Mouse (Mus musculus) kidney, postnatal 0 days (tissue): ENCODE measurements at regions not wholly inside any gene's neighbourhood (a gene's known extent, or its start where the extent isn't known, plus 50 kb on each side); places are given as distances from the start of the nearest gene placed in this dataset.

Source experiments
- ATAC-seq: fragments of 200-750 bp; cut with Nextera tagmentation; replicated peaks from 2 replicates; pipeline ENCODE4 v1.8.0; 2017; ENCODE audit warnings: low read depth, moderate number of reproducible peaks, moderate TSS enrichment, moderate library complexity; ENCODE audit not compliant: low FRiP score
- DNase-seq: peaks from one replicate; pipeline ENCODE4 v3.0.0-alpha.2; 2016; ENCODE audit warnings: low spot score
- H3K27ac ChIP-seq: fragments of 300-500 bp; sonication (generic); 2 replicates; pipeline ENCODE4 v1.5.1; 2014; ENCODE audit warnings: mild to moderate bottlenecking
- H3K27me3 ChIP-seq: fragments of 300-500 bp; sonication (generic); 2 replicates; pipeline ENCODE4 v1.6.1; 2014; ENCODE audit warnings: low read length, mixed read lengths; ENCODE audit not compliant: insufficient read depth
- H3K36me3 ChIP-seq: fragments of 300-500 bp; sonication (generic); 2 replicates; pipeline ENCODE4 v1.6.1; 2014; ENCODE audit warnings: low read length, mixed read lengths; ENCODE audit not compliant: insufficient read depth
- H3K4me1 ChIP-seq: fragments of 300-500 bp; sonication (generic); replicated peaks from 2 replicates; pipeline ENCODE4 v1.6.1; 2014; ENCODE audit warnings: antibody characterized with exemption, low read length, mixed read lengths; ENCODE audit not compliant: insufficient read depth
- H3K4me2 ChIP-seq: fragments of 300-500 bp; sonication (generic); 2 replicates; pipeline ENCODE4 v1.6.1; 2014; ENCODE audit warnings: mild to moderate bottlenecking, low read length, moderate library complexity, mixed read lengths
- H3K4me3 ChIP-seq: fragments of 300-500 bp; sonication (generic); replicated peaks from 2 replicates; pipeline ENCODE4 v1.5.1; 2014; ENCODE audit warnings: low read depth, low read length
- H3K9ac ChIP-seq: fragments of 300-500 bp; sonication (generic); 2 replicates; pipeline ENCODE4 v1.6.1; 2014; ENCODE audit warnings: low read depth, low read length
- H3K9me3 ChIP-seq: fragments of 300-500 bp; sonication (generic); replicated peaks from 2 replicates; pipeline ENCODE4 v1.6.1; 2016; ENCODE audit warnings: low read length, inconsistent platforms, mixed read lengths
- CTCF ChIP-seq: IDR thresholded peaks from 2 replicates; pipeline ENCODE4 v1.5.1; 2016; ENCODE audit warnings: antibody characterized with exemption, low read depth, mild to moderate bottlenecking, moderate library complexity
- WGBS: fragments of 180-500 bp; shearing (Covaris S2); extraction: QIAGEN DNeasy Blood & Tissue Kit; methylation state at CpG from one replicate; pipeline ENCODE4 v1.1.7; 2014; 5-methylcytosine and 5-hydroxymethylcytosine counted together

DNA sequence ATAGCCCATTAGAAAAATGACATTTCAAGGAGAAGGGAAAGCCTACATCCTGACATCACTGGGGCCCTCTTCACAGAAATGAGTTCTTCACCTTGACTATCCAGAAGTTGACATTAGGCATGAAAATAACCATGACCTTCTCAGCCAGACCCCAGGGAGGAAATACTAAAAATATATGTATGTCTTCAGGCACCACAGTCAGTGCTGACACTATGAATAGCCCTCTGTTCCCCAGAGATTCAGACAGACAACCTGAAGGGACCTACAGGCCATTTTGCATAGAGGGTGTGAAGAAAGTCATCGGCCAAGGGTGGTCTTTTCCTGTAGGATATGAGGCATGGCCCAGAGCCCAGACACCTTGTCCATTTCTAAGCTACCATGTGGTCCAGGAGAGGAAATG, 101.3 kb downstream of the Tmem215 start:
- no peak for TF ChIP-seq CTCF
- Histone ChIP-seq H3K9ac (no peak overlapping the region), H3K27ac (no peak overlapping the region), H3K9me3 (no peaks in the 10 kb centered on the region), H3K4me2 (no peak overlapping the region), H3K4me1 (no peaks in the 10 kb centered on the region), H3K27me3 (no peaks in the 10 kb centered on the region), H3K4me3 (no peak overlapping the region), H3K36me3 (no peaks in the 10 kb centered on the region)
- ATAC-seq, result no peak
- 76% methylated on average over 1 of the region's 1 CpGs for WGBS
- no peak for DNase-seq

DNA sequence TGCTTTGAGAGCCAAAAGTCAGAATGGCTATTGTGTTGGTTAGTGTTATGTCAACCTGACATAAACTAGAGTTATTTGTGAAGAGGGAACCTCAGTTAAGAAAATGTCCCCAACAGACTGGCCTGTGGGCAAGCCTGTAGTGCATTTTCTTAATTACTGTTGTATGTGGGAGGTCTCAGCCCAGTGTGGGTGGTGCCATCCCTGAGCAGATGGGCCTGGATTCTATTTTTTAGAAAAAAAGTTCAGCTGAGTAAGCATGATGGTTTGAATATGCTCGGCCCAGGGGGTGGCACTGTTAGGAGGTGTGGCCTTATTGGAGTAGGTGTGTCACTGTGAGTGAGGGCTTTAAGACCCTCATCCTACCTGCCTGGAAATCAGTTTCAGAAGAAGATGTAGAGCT, 104.0 kb downstream of the Tmem215 start:
- H3K4me1 ChIP-seq, result no peaks in the 10 kb centered on the region
- 58% methylated on average over 1 of the region's 1 CpGs for WGBS
- no peaks in the 10 kb centered on the region for H3K36me3 ChIP-seq
- no peak overlapping the region for H3K4me3 ChIP-seq
- ATAC-seq (no peak), DNase-seq (no peak)
- H3K4me2 ChIP-seq, result no peak overlapping the region
- H3K9me3 ChIP-seq, result no peaks in the 10 kb centered on the region
- TF ChIP-seq CTCF, result no peak
- H3K27me3 ChIP-seq, result no peaks in the 10 kb centered on the region
- no peak overlapping the region for H3K27ac ChIP-seq
- no peak overlapping the region for H3K9ac ChIP-seq

GRCm38 (mm10) chr4:40584436-40584835, 112.5 kb downstream of the Tmem215 start:
- H3K4me2 ChIP-seq, result no peak overlapping the region
- no peaks in the 10 kb centered on the region for H3K9me3 ChIP-seq
- ATAC-seq (no peak), DNase-seq (no peak)
- H3K4me3 ChIP-seq, result no peak overlapping the region
- H3K27me3 ChIP-seq, result no peaks in the 10 kb centered on the region
- no peak overlapping the region for H3K9ac ChIP-seq
- no peaks in the 10 kb centered on the region for H3K36me3 ChIP-seq
- WGBS, result 82% methylated on average over 6 of the region's 6 CpGs
- no peak for TF ChIP-seq CTCF
- H3K27ac ChIP-seq, result no peak overlapping the region
- no peaks in the 10 kb centered on the region for H3K4me1 ChIP-seq

GRCm38 (mm10) chr4:40584940-40585571, 113.1 kb downstream of the Tmem215 start:
- no peak for TF ChIP-seq CTCF
- DNase-seq (peak; percentile 14), ATAC-seq (no peak)
- H3K9me3 ChIP-seq, result no peaks in the 10 kb centered on the region
- WGBS, result 75% methylated on average over 3 of the region's 3 CpGs
- no peaks in the 10 kb centered on the region for H3K4me1 ChIP-seq
- no peak overlapping the region for H3K4me3 ChIP-seq
- H3K27me3 ChIP-seq, result no peaks in the 10 kb centered on the region
- H3K9ac ChIP-seq, result no peak overlapping the region
- H3K27ac ChIP-seq, result no peak overlapping the region
- H3K36me3 ChIP-seq, result no peaks in the 10 kb centered on the region
- H3K4me2 ChIP-seq, result no peak overlapping the region

- Histone ChIP-seq H3K9ac (no peak overlapping the region), H3K36me3 (no peaks in the 10 kb centered on the region), H3K4me3 (no peak overlapping the region), H3K4me2 (no peak overlapping the region), H3K27ac (no peak overlapping the region), H3K4me1 (no peaks in the 10 kb centered on the region), H3K9me3 (no peaks in the 10 kb centered on the region), H3K27me3 (no peaks in the 10 kb centered on the region)
- ATAC-seq (no peak), DNase-seq (no peak)
- WGBS, result 100% methylated on average over 1 of the region's 1 CpGs
- no peak for TF ChIP-seq CTCF
Measured at GRCm38 (mm10) chr4:40586045-40586444, 114.1 kb downstream of the Tmem215 start.

- no peaks in the 10 kb centered on the region for H3K36me3 ChIP-seq
- no peak overlapping the region for H3K4me2 ChIP-seq
- H3K27me3 ChIP-seq, result no peaks in the 10 kb centered on the region
- no peaks in the 10 kb centered on the region for H3K9me3 ChIP-seq
- WGBS, result 57% methylated on average over 4 of the region's 4 CpGs
- no peak for TF ChIP-seq CTCF
- H3K4me1 ChIP-seq, result no peaks in the 10 kb centered on the region
- ATAC-seq (no peak), DNase-seq (no peak)
- no peak overlapping the region for H3K9ac ChIP-seq
- no peak overlapping the region for H3K4me3 ChIP-seq
- H3K27ac ChIP-seq, result no peak overlapping the region
Measured at GRCm38 (mm10) chr4:40587254-40587653, 115.3 kb downstream of the Tmem215 start.

GRCm38 (mm10) chr4:40593806-40594205, 109.2 kb downstream of the Aptx start:
- TF ChIP-seq CTCF, result no peak
- Histone ChIP-seq H3K9ac (no peak overlapping the region), H3K27me3 (no peaks in the 10 kb centered on the region), H3K27ac (no peak overlapping the region), H3K36me3 (no peaks in the 10 kb centered on the region), H3K4me3 (no peak overlapping the region), H3K9me3 (no peaks in the 10 kb centered on the region), H3K4me2 (no peak overlapping the region), H3K4me1 (no peaks in the 10 kb centered on the region)
- no peak for DNase-seq
- WGBS, result 66% methylated on average over 5 of the region's 5 CpGs
- no peak for ATAC-seq
